Mouse (Mus musculus) gastrocnemius, postnatal 36 days (tissue): Measurements from ENCODE around the gene Myod1. TPM values are rescaled to one million over a fixed set of nuclear protein-coding genes. Genes with fewer than 3 reads are reported as not detected.

Source experiments
- DNase-seq, 2 experiments: peaks; one replicate each; pipeline ENCODE4 v3.0.0; 2022
- intact Hi-C: fragments of 180-260 bp; cut with DNase I; formaldehyde crosslinking; loops from one replicate; pipeline ENCODE4 v1.15.1; 2025
- long read RNA-seq, 2 experiments: library from polyadenylated mRNA; stranded (forward); transcript quantifications; one replicate each; pipeline ENCODE4 v2.0.0; 2021
- total RNA-seq, 2 experiments: library from RNA; stranded (reverse); gene quantifications; 2 replicates each; pipeline ENCODE4 v1.2.3; 2021

Myod1 gene
- total RNA-seq, result 10 to 100 TPM; 12.6 to 19.8 TPM
- long read RNA-seq, experiment 1, transcript Myod1-201 (3 exons, 1,861 nt), result major isoform, 7 of 11 reads
- long read RNA-seq, experiment 1, partial matches to known transcripts, result 3 of 11 reads
- long read RNA-seq, experiment 1, other reads (novel, unspliced or antisense), result 1 of 11 reads
- long read RNA-seq, experiment 2, transcript Myod1-201 (3 exons, 1,861 nt), result major isoform, 5 of 6 reads
- long read RNA-seq, experiment 2, partial matches to known transcripts, result 1 of 6 reads
- long read RNA-seq, experiment 2, other reads (novel, unspliced or antisense), result 0 of 6 reads

- peak; percentile 54 to 62 for DNase-seq
- intact Hi-C loops, result loop anchor here (2.0 to 10.0 kb wide), 2 partner anchors 36 to 262 kb away; no protein-coding TSS in a partner anchor
Observed at GRCm38 (mm10) chr7:46376172-46377007, at the start of gene Myod1. Myod1 (plus strand) TSS chr7:46376474.

GRCm38 (mm10) chr7:46327896-46328295 lies 48.4 kb upstream of the Myod1 start:
- intact Hi-C loops, result no loop called here
- no peak for DNase-seq

GRCm38 (mm10) chr7:46337397-46337796 lies 38.9 kb upstream of the Myod1 start:
- DNase-seq, result peak in 1 of 2 experiments; percentile 27

GRCm38 (mm10) chr7:46339818-46340217 lies 36.5 kb upstream of the Myod1 start:
- intact Hi-C loops, result loop anchor here (2.0 kb wide), 1 partner anchor 37 kb away; the partner anchor contains the start of gene Myod1
- peak; percentile 22 to 48 for DNase-seq

More at GRCm38 (mm10) chr7:46337397-46337796, 38.9 kb upstream of the Myod1 start:
- intact Hi-C loops, result no loop called here

- intact Hi-C loops, result loop anchor here (2.0 kb wide), 1 partner anchor 37 kb away; the partner anchor contains the start of gene Myod1
- DNase-seq, result no peak
Observed at GRCm38 (mm10) chr7:46340295-46340694, 36.0 kb upstream of the Myod1 start.

- intact Hi-C loops, result loop anchor here (2.0 kb wide), 1 partner anchor 35 kb away; the partner anchor contains the start of gene Myod1
- peak; percentile 37 to 57 for DNase-seq
Observed at GRCm38 (mm10) chr7:46341471-46341870, 34.8 kb upstream of the Myod1 start.

DNA sequence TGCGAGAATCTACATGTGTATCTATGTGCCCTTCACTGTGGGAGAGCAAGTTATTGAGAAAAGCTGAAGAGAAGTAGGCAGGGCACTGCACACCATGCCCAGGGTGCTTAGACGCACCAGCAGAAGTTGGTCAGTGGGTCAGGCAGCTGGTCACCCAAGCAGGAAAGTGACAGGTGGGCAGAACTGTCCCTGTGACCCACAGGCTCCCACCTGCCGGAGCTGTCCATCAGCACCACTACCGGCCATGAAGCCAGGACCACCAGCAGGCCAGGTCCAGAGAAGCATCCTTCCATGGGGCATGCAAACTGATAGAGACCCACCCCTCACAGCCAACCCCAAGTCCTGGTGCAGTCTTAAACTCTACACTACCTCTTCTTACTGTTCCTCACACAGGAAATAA lies 28.6 kb upstream of the Myod1 start:
- intact Hi-C loops, result no loop called here
- no peak for DNase-seq

- intact Hi-C loops, result no loop called here
- DNase-seq, result no peak
Observed at GRCm38 (mm10) chr7:46348813-46349212, 27.5 kb upstream of the Myod1 start.

DNA sequence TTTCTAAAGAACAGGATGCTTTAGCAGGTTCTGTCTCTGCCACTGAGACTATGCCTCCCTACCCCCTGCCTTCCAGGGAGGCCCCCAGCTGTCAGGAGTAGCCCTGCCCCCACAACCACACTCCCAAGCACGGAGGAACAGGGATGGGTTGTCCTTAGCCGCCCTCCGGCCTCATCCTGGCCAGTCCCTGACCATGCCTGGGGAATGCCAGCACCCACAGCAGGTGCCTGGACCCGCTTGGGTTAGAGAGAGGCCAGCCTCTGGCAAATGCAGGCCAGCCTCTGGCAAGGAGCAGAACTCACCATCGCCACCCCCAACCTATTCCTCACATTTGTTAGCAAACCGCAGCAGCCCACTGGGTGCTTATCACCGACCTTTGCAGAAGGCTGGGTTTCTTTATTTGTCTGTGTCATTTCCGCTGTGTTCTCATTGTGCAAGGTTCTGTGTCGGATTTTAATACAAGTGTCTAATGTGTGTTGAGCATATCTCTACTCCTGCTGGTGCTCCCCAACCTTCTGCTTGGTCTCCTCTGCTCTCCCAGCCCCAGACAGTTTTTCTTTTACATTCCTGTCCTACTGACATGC lies 26.1 kb upstream of the Myod1 start:
- DNase-seq, result peak in 1 of 2 experiments; percentile 57
- intact Hi-C loops, result no loop called here

DNA sequence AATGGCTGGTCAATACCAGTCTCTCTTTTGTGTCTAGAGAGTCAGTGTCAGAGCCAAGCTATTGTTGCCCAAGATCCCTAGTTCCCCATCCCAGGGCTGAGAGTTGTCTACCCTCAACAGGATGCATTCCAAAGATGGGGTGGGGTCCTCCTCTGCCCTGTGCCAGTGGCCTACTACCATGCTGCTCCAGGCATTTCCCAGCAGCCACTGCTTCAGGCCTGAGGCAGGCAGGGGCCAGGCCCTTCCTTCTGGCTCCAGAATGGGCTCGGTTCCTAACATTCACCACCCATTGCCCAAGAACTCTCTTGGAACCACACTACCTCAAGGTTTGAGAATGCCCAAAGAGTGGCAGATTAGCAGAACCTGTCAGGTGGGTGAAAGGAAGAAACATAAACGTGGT lies 23.5 kb upstream of the Myod1 start:
- intact Hi-C loops, result no loop called here
- no peak for DNase-seq

DNA sequence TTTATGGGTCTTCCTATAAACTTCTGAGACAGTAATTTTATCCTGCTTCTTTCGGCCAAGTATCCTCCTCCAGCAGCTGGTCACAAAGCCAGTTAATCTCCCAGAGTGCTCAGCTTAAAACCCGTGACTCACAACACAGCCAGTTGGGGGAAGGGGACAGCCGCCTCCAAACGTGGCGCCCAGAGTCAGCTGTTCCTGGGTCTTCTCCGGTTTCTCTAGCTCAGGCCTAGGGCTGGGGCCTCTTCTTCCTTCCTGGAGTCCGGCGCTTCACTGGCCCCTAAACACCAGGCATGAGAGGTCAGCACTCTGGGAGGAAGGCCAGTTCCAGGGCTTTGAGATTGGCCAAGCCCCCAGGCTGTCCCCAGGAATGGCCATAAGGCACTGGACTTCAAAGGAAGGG lies 23.1 kb upstream of the Myod1 start:
- intact Hi-C loops, result no loop called here
- DNase-seq, result peak; percentile 44 to 45

DNA sequence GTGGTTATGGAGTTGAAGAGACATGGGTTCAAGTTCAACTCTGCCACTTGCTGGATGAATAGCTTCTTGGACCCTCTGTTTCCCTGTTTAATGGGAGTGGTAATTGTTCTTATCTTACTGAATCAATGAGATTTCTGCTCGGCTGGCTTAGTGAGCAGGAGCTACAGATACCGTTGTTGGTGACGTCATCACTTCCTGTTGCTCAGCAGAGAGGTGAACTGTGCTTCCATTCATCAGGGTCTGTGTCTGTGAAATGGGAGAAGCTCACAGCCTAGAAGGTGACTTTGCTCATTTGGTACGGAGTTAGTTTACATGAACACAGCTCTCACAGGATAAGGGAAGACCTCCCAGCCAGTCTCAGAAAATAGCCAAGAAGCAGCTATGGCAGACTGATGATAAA lies 22.4 kb upstream of the Myod1 start:
- no peak for DNase-seq
- intact Hi-C loops, result loop anchor here (2.0 kb wide), 1 partner anchor 15 kb away; no protein-coding TSS in a partner anchor

GRCm38 (mm10) chr7:46361776-46362175 lies 14.5 kb upstream of the Myod1 start:
- intact Hi-C loops, result no loop called here
- DNase-seq, result no peak

GRCm38 (mm10) chr7:46364154-46364553 lies 12.1 kb upstream of the Myod1 start:
- DNase-seq, result no peak
- intact Hi-C loops, result no loop called here

DNA sequence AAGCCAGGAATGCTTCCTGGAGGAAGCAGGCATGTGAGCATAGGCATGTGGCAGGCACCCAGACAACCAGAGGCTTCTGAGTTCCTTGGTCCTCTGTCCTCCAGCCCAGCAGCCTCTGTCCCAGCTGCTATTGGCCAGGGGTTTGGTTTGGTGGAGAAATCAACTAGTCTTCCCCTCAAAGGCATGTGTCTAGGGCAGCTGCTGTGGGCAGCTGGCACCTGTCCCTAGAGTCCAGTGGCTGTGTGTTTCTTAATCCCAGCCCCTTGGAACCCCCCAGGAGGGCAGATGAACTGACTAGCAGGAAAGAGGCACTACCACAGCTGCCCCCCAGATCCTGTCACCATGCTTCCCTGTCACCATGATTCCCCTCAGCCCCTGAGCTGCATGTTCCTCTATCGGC lies 10.5 kb upstream of the Myod1 start:
- DNase-seq, result no peak
- intact Hi-C loops, result no loop called here

DNA sequence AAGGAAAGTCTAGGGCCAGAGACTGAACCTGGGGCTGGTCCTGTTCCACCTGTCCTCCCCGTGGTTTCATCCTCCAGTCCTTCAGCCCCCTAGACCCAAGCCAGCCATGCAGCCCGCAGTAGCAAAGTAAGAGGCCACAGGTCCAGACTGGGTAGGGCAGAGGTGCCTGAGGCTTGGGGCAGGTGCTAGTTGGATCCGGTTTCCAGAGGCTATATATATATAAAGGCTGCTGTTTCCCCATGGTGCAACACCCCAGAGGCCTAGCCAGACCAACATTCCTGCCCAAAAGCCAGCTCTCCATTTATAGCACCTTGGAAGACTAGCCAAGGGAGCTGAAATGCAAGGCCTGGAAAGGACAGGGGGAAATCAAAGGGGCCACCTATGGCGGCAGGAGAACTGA lies 5.2 kb upstream of the Myod1 start:
- intact Hi-C loops, result loop anchor here (10.0 kb wide), 1 partner anchor 256 kb away; no protein-coding TSS in a partner anchor
- peak in 1 of 2 experiments; percentile 40 for DNase-seq

DNA sequence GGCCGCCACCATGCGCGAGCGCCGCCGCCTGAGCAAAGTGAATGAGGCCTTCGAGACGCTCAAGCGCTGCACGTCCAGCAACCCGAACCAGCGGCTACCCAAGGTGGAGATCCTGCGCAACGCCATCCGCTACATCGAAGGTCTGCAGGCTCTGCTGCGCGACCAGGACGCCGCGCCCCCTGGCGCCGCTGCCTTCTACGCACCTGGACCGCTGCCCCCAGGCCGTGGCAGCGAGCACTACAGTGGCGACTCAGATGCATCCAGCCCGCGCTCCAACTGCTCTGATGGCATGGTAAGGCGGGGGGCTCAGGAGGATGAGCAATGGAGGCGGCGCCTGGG lies 703 bp downstream of the Myod1 start:
- intact Hi-C loops, result loop anchor here (2.0 to 10.0 kb wide), 2 partner anchors 36 to 262 kb away; no protein-coding TSS in a partner anchor
- peak; percentile 38 to 51 for DNase-seq

- intact Hi-C loops, result loop anchor here (1.0 to 10.0 kb wide), 2 partner anchors 98 to 263 kb away; no protein-coding TSS in a partner anchor
- DNase-seq, result no peak
Observed at GRCm38 (mm10) chr7:46378123-46378522, 1.8 kb downstream of the Myod1 start.

DNA sequence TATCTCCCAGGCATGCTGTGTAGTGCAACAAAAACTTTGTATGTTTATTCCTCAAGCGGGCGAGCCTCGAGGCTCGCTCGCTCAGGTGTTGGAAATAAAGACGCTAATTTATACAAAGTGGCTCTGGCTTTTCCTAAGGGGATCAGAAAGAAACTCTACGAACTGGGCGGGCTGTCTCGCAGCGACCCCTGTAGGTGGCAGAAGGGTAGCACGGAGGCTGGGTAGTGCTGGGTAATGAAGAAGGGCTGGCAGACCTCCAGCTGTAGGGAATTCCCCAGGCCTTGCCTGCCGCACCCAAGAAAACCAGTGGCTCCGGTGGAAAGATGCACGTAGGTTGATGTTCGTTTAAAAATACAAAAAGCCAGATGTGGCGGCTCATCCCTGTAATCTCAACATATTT lies 2.7 kb downstream of the Myod1 start:
- intact Hi-C loops, result loop anchor here (1.0 to 10.0 kb wide), 2 partner anchors 99 to 264 kb away; no protein-coding TSS in a partner anchor
- DNase-seq, result peak; percentile 58 to 62

- DNase-seq, result no peak
- intact Hi-C loops, result no loop called here
Observed at GRCm38 (mm10) chr7:46380625-46381024, 4.4 kb downstream of the Myod1 start.

- no peak for DNase-seq
Observed at GRCm38 (mm10) chr7:46387430-46387829, 11.2 kb downstream of the Myod1 start.

More at GRCm38 (mm10) chr7:46387430-46387829, 11.2 kb downstream of the Myod1 start:
- intact Hi-C loops, result no loop called here
